Mouse (Mus musculus): ENCODE results near the gene Cables2.

GRCm38 (mm10) chr2:180214352-180214978 is 58.8 kb downstream of the Cables2 start:
- no peak for TF ChIP-seq CTCF (conservative IDR thresholded peaks at IDR 0.05; ENCODE audit: low read length)
- no peak for TF ChIP-seq NANOG (IDR thresholded peaks at IDR 0.05; ENCODE audit: borderline replicate concordance, low read length)
- TF ChIP-seq POU5F1 (IDR thresholded peaks at IDR 0.05; ENCODE audit: borderline replicate concordance, low read length): no peak

Measured in E14TG2a.4 (cell line).